Mouse (Mus musculus): Measurements from ENCODE around the gene Lix1l.
"Not testable (repeated sequence)": the region's sequence is repeated elsewhere in the genome, so short reads cannot be mapped to it uniquely, and the experiment has no call there.

The Lix1l gene

GRCm38 (mm10) chr3:96634015-96634414, 33.1 kb downstream of the Lix1l start:
- DNase-seq (ENCODE audit: low spot score): no peak

- peak; percentile 86 for DNase-seq (ENCODE audit: low spot score)
These were observed 34.3 kb downstream of the Lix1l start, which contains the start of the genes Pex11b and Gm42957 for GRCm38 (mm10) chr3:96634928-96635879. Pex11b (plus strand) TSS chr3:96635376. Gm42957 (plus strand) TSS chr3:96635474.

GRCm38 (mm10) chr3:96635906-96636305, 35.0 kb downstream of the Lix1l start:
- no peak for DNase-seq (ENCODE audit: low spot score)

- no peak for DNase-seq (ENCODE audit: low spot score)
These were observed 35.5 kb downstream of the Lix1l start for GRCm38 (mm10) chr3:96636448-96636847.

- DNase-seq (ENCODE audit: low spot score): peak; percentile 65
These were observed 38.3 kb downstream of the Lix1l start for GRCm38 (mm10) chr3:96639219-96639618.

- DNase-seq (ENCODE audit: low spot score): peak; percentile 41
These were observed 44.2 kb downstream of the Lix1l start, which contains the start of gene Itga10 for GRCm38 (mm10) chr3:96645018-96645649. Itga10 (plus strand) TSS chr3:96645584.

GRCm38 (mm10) chr3:96647365-96647764, 46.4 kb downstream of the Lix1l start:
- DNase-seq (ENCODE audit: low spot score): no peak

GRCm38 (mm10) chr3:96660901-96661300, 60.0 kb downstream of the Lix1l start:
- no peak for DNase-seq (ENCODE audit: low spot score)

GRCm38 (mm10) chr3:96662731-96663316, 61.9 kb downstream of the Lix1l start:
- no peak for DNase-seq (ENCODE audit: low spot score)

- peak; percentile 88 for DNase-seq (ENCODE audit: low spot score)
These were observed 62.7 kb downstream of the Lix1l start for GRCm38 (mm10) chr3:96663432-96664239.

- DNase-seq (ENCODE audit: low spot score): not testable (repeated sequence)
These were observed 64.9 kb downstream of the Lix1l start for GRCm38 (mm10) chr3:96665732-96666363.

- DNase-seq (ENCODE audit: low spot score): no peak
These were observed 66.0 kb downstream of the Lix1l start for GRCm38 (mm10) chr3:96666916-96667315.

GRCm38 (mm10) chr3:96667316-96667715, 66.4 kb downstream of the Lix1l start:
- no peak for DNase-seq (ENCODE audit: low spot score)

GRCm38 (mm10) chr3:96668424-96669067, 67.6 kb downstream of the Lix1l start:
- no peak for DNase-seq (ENCODE audit: low spot score)

- DNase-seq (ENCODE audit: low spot score): peak; percentile 68
These were observed 68.9 kb downstream of the Lix1l start, which contains the start of gene Ankrd35 for GRCm38 (mm10) chr3:96669727-96670468. Ankrd35 (plus strand) TSS chr3:96670131.

GRCm38 (mm10) chr3:96671519-96671918, 70.6 kb downstream of the Lix1l start:
- no peak for DNase-seq (ENCODE audit: low spot score)

- DNase-seq (ENCODE audit: low spot score): no peak
These were observed 72.6 kb downstream of the Lix1l start for GRCm38 (mm10) chr3:96673514-96673913.

- DNase-seq (ENCODE audit: low spot score): no peak
These were observed 73.5 kb downstream of the Lix1l start for GRCm38 (mm10) chr3:96674442-96674841.

GRCm38 (mm10) chr3:96675171-96675570, 74.2 kb downstream of the Lix1l start:
- DNase-seq (ENCODE audit: low spot score): no peak

GRCm38 (mm10) chr3:96675690-96676089, 74.7 kb downstream of the Lix1l start:
- no peak for DNase-seq (ENCODE audit: low spot score)
